Mouse (Mus musculus) spleen, adult 12 weeks (tissue): Measurements from ENCODE around the gene Fkbp14.

Experiments used
- DNase-seq: peaks from one replicate; pipeline ENCODE4 v3.0.0; 2022; ENCODE audit warnings: low spot score

The Fkbp14 gene

DNA sequence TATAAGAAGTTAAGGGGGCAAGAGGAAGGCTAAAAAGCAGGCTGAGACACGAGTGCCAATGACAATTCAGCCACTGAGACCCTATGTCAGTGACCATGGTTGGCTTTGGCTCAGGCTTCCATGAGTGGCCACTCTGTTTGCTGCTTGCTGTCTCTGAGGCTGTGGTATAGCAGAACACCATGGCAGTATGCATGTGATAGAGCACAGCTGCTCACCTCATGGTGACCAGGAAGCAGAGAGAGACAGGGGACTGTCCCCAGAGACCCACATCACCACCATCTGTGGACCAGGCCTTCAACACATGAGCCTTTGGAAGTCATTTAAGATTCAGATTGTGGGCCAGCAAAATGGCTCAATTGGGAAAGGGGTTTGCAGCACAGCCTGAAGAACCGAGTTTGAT is 53.5 kb downstream of the Fkbp14 start:
- no peak for DNase-seq

- DNase-seq: no peak
These were observed 54.3 kb downstream of the Fkbp14 start for GRCm38 (mm10) chr6:54542836-54543235.

DNA sequence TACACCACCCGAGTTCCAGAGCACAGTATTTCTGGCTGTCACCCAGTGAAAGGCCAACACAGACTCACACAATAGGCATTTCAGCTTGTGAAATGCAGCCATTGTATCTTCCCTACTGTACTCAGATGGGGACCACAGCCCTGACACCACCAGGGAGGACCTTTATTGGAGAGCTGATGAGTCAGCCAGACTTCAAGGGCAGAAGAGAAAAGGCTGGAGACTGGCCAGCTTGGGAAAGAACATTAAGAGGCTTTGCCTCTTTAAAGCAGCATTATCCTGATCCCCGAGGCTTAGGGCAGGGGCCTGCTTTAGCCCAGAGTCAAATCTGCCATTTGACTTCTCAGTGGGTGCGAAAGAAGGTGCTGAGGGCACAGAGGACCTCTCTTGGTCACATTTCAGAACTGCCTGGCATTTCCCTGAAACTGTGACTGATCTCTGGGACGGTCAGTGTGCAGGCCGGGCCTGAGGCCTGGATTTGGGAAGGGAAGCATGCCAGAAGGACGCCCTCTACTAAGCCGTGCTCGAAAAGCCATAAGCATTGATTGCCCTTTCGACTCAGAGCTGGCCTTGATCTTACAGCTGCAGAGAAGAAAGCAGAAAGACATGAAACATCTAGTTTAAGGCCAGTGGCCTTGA is 56.7 kb downstream of the Fkbp14 start:
- DNase-seq: no peak

- DNase-seq: no peak
These were observed 57.7 kb downstream of the Fkbp14 start for GRCm38 (mm10) chr6:54539396-54539795.

DNA sequence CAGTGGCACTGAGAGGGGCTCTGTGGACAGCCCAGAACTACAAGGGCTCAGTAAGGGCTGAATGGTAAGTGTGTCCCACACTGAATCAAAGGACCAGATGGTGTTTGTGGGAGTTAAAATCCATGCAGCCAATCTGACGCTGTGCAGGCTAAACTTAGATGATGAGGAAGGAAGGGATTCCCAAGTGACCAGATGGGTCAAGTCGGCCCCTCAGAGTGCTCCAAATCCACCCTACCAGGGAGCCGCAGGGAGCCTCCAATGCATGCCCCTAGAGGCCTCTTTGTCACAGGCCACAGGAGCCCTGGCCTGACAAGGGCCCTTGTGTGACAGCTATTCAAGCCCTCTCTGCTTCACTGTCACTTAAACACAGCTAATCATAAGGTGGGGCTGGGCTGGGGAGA is 58.3 kb downstream of the Fkbp14 start:
- no peak for DNase-seq

DNA sequence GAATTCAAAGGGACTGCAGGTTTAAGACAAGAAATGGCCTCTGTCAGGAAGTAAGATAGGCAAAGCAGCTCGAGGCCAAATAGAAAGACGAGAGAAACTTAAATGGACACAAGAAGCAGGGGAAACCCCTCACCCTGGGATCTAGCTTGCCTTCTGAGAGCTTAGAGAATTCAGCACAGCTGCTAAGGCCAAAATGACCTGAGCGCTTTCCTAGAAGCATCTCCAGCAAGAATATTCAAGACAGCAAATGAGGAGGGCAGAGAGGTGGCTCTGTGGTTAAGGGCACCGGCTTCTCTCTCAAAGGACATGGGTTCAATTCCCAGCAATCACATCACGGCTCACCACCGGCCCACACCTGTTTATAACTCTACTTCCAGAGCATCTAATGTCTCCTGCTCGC is 60.1 kb downstream of the Fkbp14 start:
- DNase-seq: no peak

GRCm38 (mm10) chr6:54535485-54535884 is 61.6 kb downstream of the Fkbp14 start:
- DNase-seq: no peak

DNA sequence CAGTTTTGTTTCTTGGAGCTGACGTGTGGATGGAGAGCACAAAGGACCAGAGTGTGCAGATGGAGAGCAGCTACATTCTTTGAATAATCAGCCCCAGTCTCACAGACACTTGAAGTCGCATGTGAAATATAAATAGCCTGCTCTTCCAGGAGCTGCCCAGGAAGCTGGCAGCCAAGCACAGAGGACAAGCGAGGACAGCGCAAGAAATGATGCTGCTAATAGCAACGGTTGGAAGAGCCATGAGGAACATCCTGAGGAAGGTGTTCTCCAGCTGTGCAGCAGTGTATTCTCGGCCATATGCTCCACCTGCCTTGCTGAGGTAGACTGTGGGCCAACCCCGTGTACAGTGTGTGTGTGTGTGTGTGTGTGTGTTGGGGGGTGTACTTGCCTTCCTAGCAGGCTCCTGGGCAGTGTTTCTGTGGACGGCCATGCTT is 66.0 kb downstream of the Fkbp14 start:
- no peak for DNase-seq

DNA sequence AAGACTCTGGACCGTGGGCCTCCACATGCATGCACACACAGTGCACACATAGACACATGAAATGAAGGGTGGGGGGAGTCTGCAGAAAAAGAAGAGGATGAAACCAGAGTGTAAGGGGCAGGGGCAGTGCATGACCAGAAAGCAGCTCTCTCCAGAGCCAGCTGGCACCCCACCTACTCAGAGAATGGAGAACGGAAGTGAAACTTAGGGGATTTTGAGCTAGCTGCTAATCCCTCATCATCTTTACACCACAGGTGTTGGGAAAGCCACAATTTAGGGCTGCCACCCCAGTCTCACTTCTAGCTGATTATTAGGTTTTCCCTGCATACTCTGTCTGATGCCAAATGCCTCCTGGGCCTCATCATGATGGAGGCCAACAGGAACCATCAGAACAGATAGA is 66.9 kb downstream of the Fkbp14 start:
- no peak for DNase-seq

GRCm38 (mm10) chr6:54528666-54529065 is 68.4 kb downstream of the Fkbp14 start:
- DNase-seq: no peak
